ENCODE assay signal across 8 mouse cellular contexts in genomic region chr7:30280670-30281138, GRCm38 (mm10). TPM values are rescaled to one million over a fixed set of nuclear protein-coding genes. Genes with fewer than 3 reads are reported as not detected.
DNase-seq lines count a peak whose midpoint lies in the region; ATAC-seq lines count a peak whose summit lies in the region.

No protein-coding gene starts in this region.

- no peaks in the 10 kb centered on the region for H3K9me3 ChIP-seq in hindbrain, embryonic 16.5 days (ENCODE audit: control insufficient read depth, low read length)

- ATAC-seq in hindbrain, embryonic 16.5 days, result peak; percentile 89

- H3K4me1 ChIP-seq in hindbrain, embryonic 16.5 days (ENCODE audit: control insufficient read depth, insufficient read depth, low read depth, low read length), result peaks cover 2% of the 10 kb centered on the region; the same call in 1 of the 2 replicates

- H3K9ac ChIP-seq in hindbrain, embryonic 16.5 days (ENCODE audit: low read depth, low read length), result peak overlapping the region; percentile 66

- H3K36me3 ChIP-seq in hindbrain, embryonic 16.5 days (ENCODE audit: control insufficient read depth, insufficient read depth, low read length), result no peaks in the 10 kb centered on the region
- no peaks in the 10 kb centered on the region for H3K36me3 ChIP-seq in macrophage (ENCODE audit: inconsistent target)

- H3K4me2 ChIP-seq in hindbrain, embryonic 16.5 days (ENCODE audit: low read length), result peak overlapping the region; percentile 99

- peak; percentile 76 for DNase-seq in WW6 (ENCODE audit: low read depth, low spot score)
- peak; percentile 67 to 81 for DNase-seq in cerebellum, postnatal 4 days (ENCODE audit: low spot score in 2 of 2)
- DNase-seq in gastrocnemius, adult 18-20 months (ENCODE audit: low spot score), result peak; percentile 89
- peak; percentile 80 to 84 for DNase-seq in left cerebral cortex, adult 18-20 months (ENCODE audit: low spot score in 2 of 2)
- DNase-seq in right cerebral cortex, adult 18-20 months, result peak; percentile 89
- DNase-seq in urinary bladder, postnatal 10 days (ENCODE audit: low spot score), result peak; percentile 62

- WGBS in hindbrain, embryonic 16.5 days, result under 1% methylated on average over 20 of the region's 20 CpGs
- 0% methylated on average over 20 of the region's 20 CpGs for WGBS in macrophage (ENCODE audit: missing documents)

- H3K4me3 ChIP-seq in hindbrain, embryonic 16.5 days (ENCODE audit: low read length), result peak overlapping the region; percentile 74
- H3K4me3 ChIP-seq in macrophage (ENCODE audit: inconsistent target), result peak overlapping the region; percentile 64

- no peaks in the 10 kb centered on the region for H3K27me3 ChIP-seq in hindbrain, embryonic 16.5 days (replicated peaks; ENCODE audit: control insufficient read depth, insufficient read depth, low read length)

- H3K79me2 ChIP-seq in macrophage (ENCODE audit: inconsistent target), result peaks cover 35% of the 10 kb centered on the region

- peak overlapping the region; percentile 99 for H3K27ac ChIP-seq in hindbrain, embryonic 16.5 days (ENCODE audit: low read depth, low read length)
- peak overlapping the region; percentile 98 for H3K27ac ChIP-seq in macrophage

RNA-seq across cellular contexts. Expression of gene Wdr62, which starts 0.5 kb away (rescaled TPM):
- 1 to 10 TPM; 2.0 to 2.2 TPM for total RNA-seq in gastrocnemius, adult 18-20 months (2021)
- polyA plus RNA-seq in hindbrain, embryonic 16.5 days (2015; fragmentation: Nextera tagmentation; extraction: Ambion mirVana), result 3.9 and 5.6 TPM in 2 replicates
- 1 to 10 TPM; 1.1 to 1.9 TPM for total RNA-seq in left cerebral cortex, adult 18-20 months (2021)
- total RNA-seq in macrophage (2018; cell fraction: chromatin; rRNA removed), result 10 to 100 TPM; 14.1 to 96.7 (median 55.0) TPM
- total RNA-seq in macrophage (2018; cell fraction: cytosol; rRNA removed), result 10 to 100 TPM in 20 of 26 experiments, 1 to 10 TPM in 6; 6.7 to 21.9 (median 11.6) TPM
- 10 to 100 TPM in 24 of 26 experiments, 1 to 10 TPM in 2; 8.2 to 57.3 (median 26.4) TPM for total RNA-seq in macrophage (2018; cell fraction: nucleus; rRNA removed)
- 10.4 to 24.4 TPM (median 15.1 TPM) in 3 replicates for polyA plus RNA-seq in macrophage (2018)

RNA-seq across cellular contexts. Expression of gene Thap8, which starts 0.8 kb away (rescaled TPM):
- not detected for total RNA-seq in gastrocnemius, adult 18-20 months (2021)
- polyA plus RNA-seq in hindbrain, embryonic 16.5 days (2015; fragmentation: Nextera tagmentation; extraction: Ambion mirVana), result 0.66 and 0.86 TPM in 2 replicates
- under 1 TPM; 0.26 to 0.37 TPM for total RNA-seq in left cerebral cortex, adult 18-20 months (2021)
- total RNA-seq in macrophage (2018; cell fraction: chromatin; rRNA removed), result 1 to 10 TPM in 25 of 26 experiments, under 1 TPM in 1; 0.74 to 7.8 (median 2.5) TPM
- under 1 TPM; 0.14 to 0.90 (median 0.33) TPM for total RNA-seq in macrophage (2018; cell fraction: cytosol; rRNA removed)
- 1 to 10 TPM in 23 of 26 experiments, under 1 TPM in 3; 0.58 to 7.0 (median 2.2) TPM for total RNA-seq in macrophage (2018; cell fraction: nucleus; rRNA removed)
- 0.34 to 0.72 TPM in 2 of 3 replicates, not detected in the other for polyA plus RNA-seq in macrophage (2018)

RNA-seq across cellular contexts. Expression of gene Clip3, which starts 10.8 kb away (rescaled TPM):
- 1 to 10 TPM; 3.2 to 4.3 TPM for total RNA-seq in gastrocnemius, adult 18-20 months (2021)
- polyA plus RNA-seq in hindbrain, embryonic 16.5 days (2015; fragmentation: Nextera tagmentation; extraction: Ambion mirVana), result 96.5 and 138 TPM in 2 replicates
- total RNA-seq in left cerebral cortex, adult 18-20 months (2021), result 100 to 1,000 TPM; 443 to 457 TPM
- 10 to 100 TPM in 1 of 26 experiments, 1 to 10 TPM in 18, under 1 TPM in 5, not detected in 2; 0.35 to 13.2 (median 1.6) TPM for total RNA-seq in macrophage (2018; cell fraction: chromatin; rRNA removed)
- total RNA-seq in macrophage (2018; cell fraction: cytosol; rRNA removed), result under 1 TPM in 9 of 26 experiments, not detected in 17; 0.03 to 0.48 (median 0.07) TPM
- 1 to 10 TPM in 9 of 26 experiments, under 1 TPM in 10, not detected in 7; 0.16 to 3.2 (median 0.92) TPM for total RNA-seq in macrophage (2018; cell fraction: nucleus; rRNA removed)
- polyA plus RNA-seq in macrophage (2018), result 0.07 to 0.59 TPM in 2 of 3 replicates, not detected in the other

RNA-seq across cellular contexts. Expression of gene Alkbh6, which starts 27.8 kb away (rescaled TPM):
- total RNA-seq in gastrocnemius, adult 18-20 months (2021), result 10 to 100 TPM; 20.6 to 24.6 TPM
- 124 and 131 TPM in 2 replicates for polyA plus RNA-seq in hindbrain, embryonic 16.5 days (2015; fragmentation: Nextera tagmentation; extraction: Ambion mirVana)
- total RNA-seq in left cerebral cortex, adult 18-20 months (2021), result 10 to 100 TPM; 67.0 to 68.5 TPM
- total RNA-seq in macrophage (2018; cell fraction: chromatin; rRNA removed), result 10 to 100 TPM; 10.1 to 59.0 (median 32.2) TPM
- total RNA-seq in macrophage (2018; cell fraction: cytosol; rRNA removed), result 10 to 100 TPM; 16.7 to 26.5 (median 21.5) TPM
- 10 to 100 TPM; 11.0 to 67.5 (median 32.1) TPM for total RNA-seq in macrophage (2018; cell fraction: nucleus; rRNA removed)
- polyA plus RNA-seq in macrophage (2018), result 16.1 to 25.9 TPM (median 25.1 TPM) in 3 replicates

RNA-seq across cellular contexts. Expression of gene Syne4, which starts 33.9 kb away (rescaled TPM):
- total RNA-seq in gastrocnemius, adult 18-20 months (2021), result 1 to 10 TPM; 2.0 to 2.1 TPM
- 14.6 and 14.8 TPM in 2 replicates for polyA plus RNA-seq in hindbrain, embryonic 16.5 days (2015; fragmentation: Nextera tagmentation; extraction: Ambion mirVana)
- 10 to 100 TPM; 13.8 to 15.6 TPM for total RNA-seq in left cerebral cortex, adult 18-20 months (2021)
- total RNA-seq in macrophage (2018; cell fraction: chromatin; rRNA removed), result 10 to 100 TPM in 13 of 26 experiments, 1 to 10 TPM in 13; 1.3 to 20.0 (median 9.9) TPM
- 1 to 10 TPM in 1 of 26 experiments, under 1 TPM in 9, not detected in 16; 0.10 to 1.3 (median 0.43) TPM for total RNA-seq in macrophage (2018; cell fraction: cytosol; rRNA removed)
- 10 to 100 TPM in 2 of 26 experiments, 1 to 10 TPM in 23, not detected in 1; 1.8 to 12.4 (median 4.6) TPM for total RNA-seq in macrophage (2018; cell fraction: nucleus; rRNA removed)
- polyA plus RNA-seq in macrophage (2018), result 0.30 to 0.82 TPM (median 0.74 TPM) in 3 replicates

Comparison
In these comparisons a context has a peak if more than half of its experiments do, and no peak if none do; other contexts are left out.
1. Peak in every context shown above with its lines: DNase-seq, ATAC-seq, H3K4me3 ChIP-seq and H3K27ac ChIP-seq.
2. RNA of gene Clip3, which starts 10.8 kb away (total RNA-seq): 443 to 457 TPM in left cerebral cortex, adult 18-20 months; 3.2 to 4.3 TPM in gastrocnemius, adult 18-20 months; every median in the first group is over 10 times any median in the second.